Mouse (Mus musculus) erythroblast, embryonic 14.5 days (primary cell): Measurements from ENCODE around the gene Grrp1. TPM values are rescaled to one million over a fixed set of nuclear protein-coding genes. Genes with fewer than 3 reads are reported as not detected.
A peak's percentile ranks its signal among the peaks of the same experiment; 100 is the strongest.

Experiments
- H3K27me3 ChIP-seq: 2 replicates; pipeline ENCODE4 v1.6.1; 2012; ENCODE audit warnings: inconsistent platforms; ENCODE audit not compliant: control insufficient read depth
- H3K36me3 ChIP-seq: 2 replicates; pipeline ENCODE4 v1.6.1; 2012; ENCODE audit warnings: mild to moderate bottlenecking, inconsistent platforms; ENCODE audit not compliant: control insufficient read depth
- H3K4me1 ChIP-seq: 2 replicates; pipeline ENCODE4 v1.6.1; 2012; ENCODE audit warnings: inconsistent platforms; ENCODE audit not compliant: control insufficient read depth
- H3K4me3 ChIP-seq: replicated peaks from 2 replicates; pipeline ENCODE3; 2012; ENCODE audit warnings: moderate library complexity, mild to moderate bottlenecking, inconsistent platforms
- H3K9me3 ChIP-seq: 2 replicates; pipeline ENCODE4 v1.6.1; 2012; ENCODE audit warnings: low read length, inconsistent platforms, mixed read lengths; ENCODE audit not compliant: control insufficient read depth
- GATA1 ChIP-seq: IDR thresholded peaks from 2 replicates; pipeline ENCODE4 v1.6.1; 2012; ENCODE audit warnings: low read length, inconsistent platforms, mixed read lengths
- TAL1 ChIP-seq: IDR thresholded peaks from 3 replicates; pipeline ENCODE4 v1.6.1; 2012; ENCODE audit warnings: low read length, inconsistent platforms, mixed read lengths
- polyA plus RNA-seq: library from polyadenylated mRNA; stranded (reverse); fragments of >175 nt; gene quantifications from 2 replicates; pipeline ENCODE4 v1.2.3, GENCODE M21; 2012

Gene Grrp1
- polyA plus RNA-seq, 1 experiment = 0.03 TPM

DNA sequence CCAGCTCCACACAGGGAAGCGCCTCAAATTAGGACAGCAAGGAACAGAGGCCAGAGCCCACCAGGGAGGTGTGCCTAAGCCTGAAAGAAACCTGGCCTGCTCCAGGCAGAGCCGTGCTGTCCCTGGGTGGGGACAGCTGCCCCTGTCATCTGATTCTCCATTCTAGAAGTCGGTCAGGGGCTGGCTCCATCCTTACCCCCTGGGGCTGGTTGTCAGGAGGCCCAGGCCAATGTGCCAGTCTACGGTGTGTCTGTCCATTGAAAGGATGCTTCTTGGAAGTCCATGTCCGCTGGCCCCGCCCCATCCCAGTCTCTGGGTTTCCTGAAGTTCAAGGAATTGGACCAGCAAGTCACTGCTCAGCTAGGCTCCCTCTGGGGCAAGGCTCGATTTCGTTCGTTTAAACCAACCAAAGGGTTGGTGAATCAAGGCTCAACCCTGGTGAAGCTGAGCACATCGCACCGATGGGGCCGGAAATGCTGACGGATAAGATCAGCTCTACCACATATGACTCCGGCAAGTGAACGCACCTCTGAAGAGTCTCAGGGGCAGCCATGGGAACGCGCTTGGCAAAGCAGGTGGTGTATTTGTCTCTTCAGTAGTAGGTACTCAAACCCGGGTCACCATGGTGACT lies 39.3 kb upstream of the Grrp1 start:
- H3K9me3 ChIP-seq = peaks cover 3% of the 10 kb centered on the region; the same call in 1 of the 2 replicates
- no peak for TF ChIP-seq GATA1
- no peak for TF ChIP-seq TAL1

DNA sequence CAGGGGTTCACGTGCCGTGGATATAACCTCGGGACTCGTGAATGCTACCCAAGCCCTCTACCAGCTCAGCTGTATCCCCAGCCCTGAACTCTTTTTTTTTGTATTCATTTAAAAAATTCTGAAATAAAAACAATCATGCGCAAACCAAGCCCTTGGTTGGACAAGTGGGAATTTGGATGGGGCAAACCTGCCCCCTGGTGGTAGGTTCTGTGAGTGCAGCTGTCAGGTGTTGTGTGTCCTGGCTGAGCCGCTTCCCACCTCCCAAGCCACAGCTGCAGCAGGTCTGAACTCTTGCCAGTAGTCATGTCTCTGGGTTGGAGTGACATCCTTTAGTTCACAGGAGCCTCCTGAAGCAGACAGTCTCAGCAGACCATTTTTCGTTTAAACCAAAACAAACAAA lies 38.2 kb upstream of the Grrp1 start:
- Histone ChIP-seq H3K4me1 (peaks cover 19% of the 10 kb centered on the region), H3K27me3 (peaks cover 14% of the 10 kb centered on the region), H3K36me3 (no peaks in the 10 kb centered on the region), H3K4me3 (no peak overlapping the region), H3K9me3 (peaks cover 3% of the 10 kb centered on the region; the same call in 1 of the 2 replicates)
- TF ChIP-seq GATA1 (no peak), TAL1 (no peak)

More for the DNA sequence above, 39.3 kb upstream of the Grrp1 start:
- peaks cover 14% of the 10 kb centered on the region for H3K27me3 ChIP-seq
- no peaks in the 10 kb centered on the region for H3K36me3 ChIP-seq
- H3K4me3 ChIP-seq = no peak overlapping the region
- peaks cover 12% of the 10 kb centered on the region for H3K4me1 ChIP-seq

- Histone ChIP-seq H3K4me1 (peaks cover 44% of the 10 kb centered on the region), H3K36me3 (peaks cover 19% of the 10 kb centered on the region), H3K4me3 (peak overlapping the region; percentile 100), H3K27me3 (peaks cover 12% of the 10 kb centered on the region), H3K9me3 (no peaks in the 10 kb centered on the region)
- TF ChIP-seq TAL1 = no peak
- TF ChIP-seq GATA1 = no peak
These were observed 34.7 kb upstream of the Grrp1 start for GRCm38 (mm10) chr4:134288397-134289256.

GRCm38 (mm10) chr4:134287575-134288025 lies 33.7 kb upstream of the Grrp1 start, which contains the start of gene Pdik1l:
TSS of gene Pdik1l (minus strand) at chr4:134287895.
- Histone ChIP-seq H3K36me3 (peaks cover 29% of the 10 kb centered on the region), H3K27me3 (peaks cover 9% of the 10 kb centered on the region), H3K9me3 (no peaks in the 10 kb centered on the region), H3K4me3 (peak within 1 kb of the TSS; percentile 100), H3K4me1 (peaks cover 44% of the 10 kb centered on the region)
- TF ChIP-seq TAL1 (no peak), GATA1 (no peak)

- Histone ChIP-seq H3K4me3 (peak overlapping the region; percentile 100), H3K4me1 (peaks cover 44% of the 10 kb centered on the region), H3K9me3 (no peaks in the 10 kb centered on the region), H3K36me3 (peaks cover 34% of the 10 kb centered on the region), H3K27me3 (peaks cover 9% of the 10 kb centered on the region)
- TF ChIP-seq TAL1 (no peak), GATA1 (no peak)
These were observed 33.3 kb upstream of the Grrp1 start for GRCm38 (mm10) chr4:134287168-134287564.

- TF ChIP-seq TAL1 (no peak), GATA1 (no peak)
- peaks cover 44% of the 10 kb centered on the region for H3K4me1 ChIP-seq
- H3K9me3 ChIP-seq = no peaks in the 10 kb centered on the region
- peaks cover 40% of the 10 kb centered on the region for H3K36me3 ChIP-seq
- peak overlapping the region; percentile 100 for H3K4me3 ChIP-seq
- peaks cover 9% of the 10 kb centered on the region for H3K27me3 ChIP-seq
These were observed 32.6 kb upstream of the Grrp1 start for GRCm38 (mm10) chr4:134286226-134287167.

- peak overlapping the region; percentile 100 for H3K4me3 ChIP-seq
- no peaks in the 10 kb centered on the region for H3K9me3 ChIP-seq
- H3K27me3 ChIP-seq = peaks cover 4% of the 10 kb centered on the region
- TF ChIP-seq TAL1 = no peak
- no peak for TF ChIP-seq GATA1
- peaks cover 55% of the 10 kb centered on the region for H3K36me3 ChIP-seq
- peaks cover 44% of the 10 kb centered on the region for H3K4me1 ChIP-seq
These were observed 31.0 kb upstream of the Grrp1 start for GRCm38 (mm10) chr4:134284942-134285341.
